Mouse (Mus musculus): Measurements from ENCODE around the gene Ptchd1.

The Ptchd1 gene

GRCm38 (mm10) chrX:155623701-155624281, at the start of gene Ptchd1:
TSS of gene Ptchd1 (minus strand) at chrX:155623814.
- in situ Hi-C loops (cut with MboI; ENCODE audit: low pct_unique_long_range_greater_than_20kb in 1 of 2, low sequenced_read_pairs in 2 of 2, unreplicated experiment in 1 of 2): no loop called here

- in situ Hi-C loops (cut with MboI; ENCODE audit: low pct_unique_long_range_greater_than_20kb in 1 of 2, low sequenced_read_pairs in 2 of 2, unreplicated experiment in 1 of 2): no loop called here
These were observed 34.4 kb upstream of the Ptchd1 start for GRCm38 (mm10) chrX:155657971-155658370.

- in situ Hi-C loops (cut with MboI; ENCODE audit: low pct_unique_long_range_greater_than_20kb in 1 of 2, low sequenced_read_pairs in 2 of 2, unreplicated experiment in 1 of 2): no loop called here
These were observed 22.4 kb upstream of the Ptchd1 start for GRCm38 (mm10) chrX:155645975-155646374.

- in situ Hi-C loops (cut with MboI; ENCODE audit: low pct_unique_long_range_greater_than_20kb in 1 of 2, low sequenced_read_pairs in 2 of 2, unreplicated experiment in 1 of 2): no loop called here
These were observed 20.4 kb upstream of the Ptchd1 start for GRCm38 (mm10) chrX:155643975-155644374.

GRCm38 (mm10) chrX:155625671-155626196, 2.1 kb upstream of the Ptchd1 start:
- in situ Hi-C loops (cut with MboI; ENCODE audit: low pct_unique_long_range_greater_than_20kb in 1 of 2, low sequenced_read_pairs in 2 of 2, unreplicated experiment in 1 of 2): no loop called here

GRCm38 (mm10) chrX:155624895-155625294, 1.3 kb upstream of the Ptchd1 start:
- in situ Hi-C loops (cut with MboI; ENCODE audit: low pct_unique_long_range_greater_than_20kb in 1 of 2, low sequenced_read_pairs in 2 of 2, unreplicated experiment in 1 of 2): no loop called here

GRCm38 (mm10) chrX:155624341-155624841, 777 bp upstream of the Ptchd1 start, which contains the start of gene Gm15155:
TSS of gene Gm15155 (plus strand) at chrX:155624741.
- in situ Hi-C loops (cut with MboI; ENCODE audit: low pct_unique_long_range_greater_than_20kb in 1 of 2, low sequenced_read_pairs in 2 of 2, unreplicated experiment in 1 of 2): no loop called here

- in situ Hi-C loops (cut with MboI; ENCODE audit: low pct_unique_long_range_greater_than_20kb in 1 of 2, low sequenced_read_pairs in 2 of 2, unreplicated experiment in 1 of 2): no loop called here
These were observed 534 bp downstream of the Ptchd1 start for GRCm38 (mm10) chrX:155622961-155623599.

- in situ Hi-C loops (cut with MboI; ENCODE audit: low pct_unique_long_range_greater_than_20kb in 1 of 2, low sequenced_read_pairs in 2 of 2, unreplicated experiment in 1 of 2): no loop called here
These were observed 1.1 kb downstream of the Ptchd1 start for GRCm38 (mm10) chrX:155622527-155622926.

GRCm38 (mm10) chrX:155601196-155601595, 22.4 kb downstream of the Ptchd1 start:
- in situ Hi-C loops (cut with MboI; ENCODE audit: low pct_unique_long_range_greater_than_20kb in 1 of 2, low sequenced_read_pairs in 2 of 2, unreplicated experiment in 1 of 2): no loop called here

GRCm38 (mm10) chrX:155596390-155596789, 27.2 kb downstream of the Ptchd1 start:
- in situ Hi-C loops (cut with MboI; ENCODE audit: low pct_unique_long_range_greater_than_20kb in 1 of 2, low sequenced_read_pairs in 2 of 2, unreplicated experiment in 1 of 2): no loop called here

- in situ Hi-C loops (cut with MboI; ENCODE audit: low pct_unique_long_range_greater_than_20kb in 1 of 2, low sequenced_read_pairs in 2 of 2, unreplicated experiment in 1 of 2): no loop called here
These were observed 28.9 kb downstream of the Ptchd1 start for GRCm38 (mm10) chrX:155594685-155595084.

- in situ Hi-C loops (cut with MboI; ENCODE audit: low pct_unique_long_range_greater_than_20kb in 1 of 2, low sequenced_read_pairs in 2 of 2, unreplicated experiment in 1 of 2): no loop called here
These were observed 31.1 kb downstream of the Ptchd1 start for GRCm38 (mm10) chrX:155592467-155592866.

GRCm38 (mm10) chrX:155591490-155591889, 32.1 kb downstream of the Ptchd1 start:
- in situ Hi-C loops (cut with MboI; ENCODE audit: low pct_unique_long_range_greater_than_20kb in 1 of 2, low sequenced_read_pairs in 2 of 2, unreplicated experiment in 1 of 2): no loop called here

GRCm38 (mm10) chrX:155584586-155584985, 39.0 kb downstream of the Ptchd1 start:
- in situ Hi-C loops (cut with MboI; ENCODE audit: low pct_unique_long_range_greater_than_20kb in 1 of 2, low sequenced_read_pairs in 2 of 2, unreplicated experiment in 1 of 2): no loop called here

- in situ Hi-C loops (cut with MboI; ENCODE audit: low pct_unique_long_range_greater_than_20kb in 1 of 2, low sequenced_read_pairs in 2 of 2, unreplicated experiment in 1 of 2): no loop called here
These were observed 43.8 kb downstream of the Ptchd1 start for GRCm38 (mm10) chrX:155579791-155580190.

- in situ Hi-C loops (cut with MboI; ENCODE audit: low pct_unique_long_range_greater_than_20kb in 1 of 2, low sequenced_read_pairs in 2 of 2, unreplicated experiment in 1 of 2): no loop called here
These were observed 51.2 kb downstream of the Ptchd1 start for GRCm38 (mm10) chrX:155572396-155572795.

- in situ Hi-C loops (cut with MboI; ENCODE audit: low pct_unique_long_range_greater_than_20kb in 1 of 2, low sequenced_read_pairs in 2 of 2, unreplicated experiment in 1 of 2): no loop called here
These were observed 79.8 kb downstream of the Ptchd1 start for GRCm38 (mm10) chrX:155543780-155544179.

Measured in mouse embryonic stem cell (cell line).